Mouse (Mus musculus) E14TG2a.4 (cell line): ENCODE measurements around the gene Specc1.
A peak's percentile ranks its signal among the peaks of the same experiment; 100 is the strongest.

Source experiments
- CTCF ChIP-seq: conservative IDR thresholded peaks from 2 replicates; pipeline ENCODE4 v1.5.1; 2014; ENCODE audit warnings: low read length
- NANOG ChIP-seq: IDR thresholded peaks from 2 replicates; pipeline ENCODE4 v1.6.1; 2014; ENCODE audit warnings: borderline replicate concordance, low read length, mixed read lengths
- POU5F1 ChIP-seq: IDR thresholded peaks from 2 replicates; pipeline ENCODE4 v1.6.1; 2014; ENCODE audit warnings: low read length, borderline replicate concordance

DNA sequence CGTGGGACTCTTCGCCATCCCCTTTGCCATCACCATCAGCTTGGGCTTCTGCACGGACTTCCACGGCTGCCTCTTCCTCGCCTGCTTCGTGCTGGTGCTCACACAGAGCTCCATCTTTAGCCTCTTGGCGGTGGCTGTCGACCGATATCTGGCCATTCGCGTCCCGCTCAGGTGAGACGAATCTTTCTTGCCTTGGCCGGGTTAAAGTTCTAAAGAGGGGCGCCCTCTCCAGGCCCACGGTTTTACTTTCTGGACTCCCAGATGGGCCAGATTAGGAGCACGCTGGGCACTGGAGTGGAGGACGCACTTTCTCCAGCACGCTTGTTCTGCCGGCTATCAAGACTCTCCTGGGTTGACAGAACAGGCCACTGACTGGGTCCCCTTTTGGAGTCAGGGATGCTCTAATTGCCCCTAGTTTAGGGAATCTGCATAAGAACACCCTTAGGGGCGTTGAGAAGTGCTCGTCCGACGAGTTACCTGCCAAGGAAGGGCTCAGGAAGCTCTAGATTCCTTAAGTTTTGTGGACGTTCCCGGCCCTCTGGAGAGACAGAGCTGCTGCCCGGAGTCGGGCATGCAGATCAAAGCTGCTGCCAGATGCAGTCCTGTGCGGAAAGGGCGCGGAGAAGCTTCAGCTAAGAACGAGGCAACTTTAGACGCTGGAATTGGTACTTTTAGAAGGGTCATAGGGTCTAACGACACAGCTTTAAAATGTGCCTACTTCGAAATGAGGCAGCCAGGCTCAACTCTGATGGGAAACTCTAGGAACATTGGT is 292.9 kb downstream of the Specc1 start:
- TF ChIP-seq CTCF (no peak), POU5F1 (0 out of 2 replicates have a peak, but pooled peaks have one; percentile 9), NANOG (no peak)
